ENCODE assay signal across 10 mouse cellular contexts in the genomic region with DNA sequence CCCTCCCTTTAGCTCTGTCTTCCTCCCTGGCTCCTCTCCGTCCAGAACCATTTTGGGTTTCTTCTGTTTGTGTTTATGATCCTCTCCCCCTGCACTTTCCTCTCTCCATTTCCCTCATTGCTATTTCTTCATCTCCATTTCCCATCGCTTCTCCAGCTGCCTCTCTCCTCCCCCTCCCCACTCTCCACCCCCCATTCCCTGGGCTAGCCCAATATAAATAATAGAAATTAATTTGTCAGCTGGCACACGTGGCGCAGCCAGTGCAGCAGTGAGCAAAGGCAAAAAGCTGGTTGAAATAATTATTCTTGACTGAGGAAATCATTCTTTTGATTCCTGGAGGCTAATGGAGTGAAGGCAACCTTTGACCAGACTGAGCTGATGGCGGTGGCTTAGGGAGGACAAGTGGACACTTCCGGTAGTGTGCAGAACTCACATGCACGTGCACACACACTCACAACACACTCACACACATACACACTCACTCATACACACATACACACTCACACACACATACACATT. TPM values are rescaled to one million over a fixed set of nuclear protein-coding genes. Genes with fewer than 3 reads are reported as not detected.
DNase-seq lines count a peak whose midpoint lies in the region; ATAC-seq and TF ChIP-seq lines count a peak whose summit lies in the region.
"Had no signal": no experiment of that assay in that cellular context is flagged by ENCODE, and none has a peak within 500 bp of the region (broad histone marks: within the 10 kb centered on the region; RNA-seq: fewer than 3 reads in every experiment).

Mdga1 (minus strand) TSS at position 51 of the 519 bp plus-strand sequence.

- DNase-seq in left cerebral cortex, adult 18-20 months (ENCODE audit: low spot score in 2 of 2), result no peak
- no peak for DNase-seq in left cerebral cortex, adult 11 months (ENCODE audit: low spot score)
- DNase-seq in MN1 (ENCODE audit: low spot score), result no peak
- no peak for DNase-seq in stomach, postnatal 0 days (ENCODE audit: low spot score)
- DNase-seq: retina, postnatal 1 day had no signal

- no peak for TF ChIP-seq CTCF in stomach, postnatal 0 days (IDR thresholded peaks at IDR 0.05; ENCODE audit: low read depth)

- peaks cover 11% of the 10 kb centered on the region for H3K4me1 ChIP-seq in forebrain, embryonic 15.5 days
- H3K4me1 ChIP-seq in forebrain, embryonic 13.5 days, result peaks cover 18% of the 10 kb centered on the region
- peaks cover 11% of the 10 kb centered on the region for H3K4me1 ChIP-seq in hindbrain, embryonic 16.5 days (ENCODE audit: control insufficient read depth, insufficient read depth, low read depth, low read length)
- peaks cover 7% of the 10 kb centered on the region for H3K4me1 ChIP-seq in midbrain, embryonic 16.5 days (ENCODE audit: control insufficient read depth, insufficient read depth, low read length)
- no peaks in the 10 kb centered on the region for H3K4me1 ChIP-seq in stomach, postnatal 0 days (replicated peaks; ENCODE audit: control insufficient read depth, insufficient read depth)

- no peak within 1 kb of the TSS for H3K4me3 ChIP-seq in forebrain, embryonic 15.5 days
- H3K4me3 ChIP-seq in forebrain, embryonic 13.5 days, result no peak within 1 kb of the TSS
- no peak within 1 kb of the TSS for H3K4me3 ChIP-seq in hindbrain, embryonic 16.5 days (ENCODE audit: low read length)
- H3K4me3 ChIP-seq in midbrain, embryonic 16.5 days (ENCODE audit: low read depth, low read length), result no peak within 1 kb of the TSS
- H3K4me3 ChIP-seq in stomach, postnatal 0 days (ENCODE audit: low read depth, low read length), result no peak within 1 kb of the TSS

- H3K9ac ChIP-seq in forebrain, embryonic 15.5 days (replicated peaks), result no peak within 1 kb of the TSS
- no peak within 1 kb of the TSS for H3K9ac ChIP-seq in forebrain, embryonic 13.5 days
- H3K9ac ChIP-seq in hindbrain, embryonic 16.5 days (ENCODE audit: low read depth, low read length), result no peak within 1 kb of the TSS
- H3K9ac ChIP-seq in midbrain, embryonic 16.5 days (ENCODE audit: low read depth, low read length), result no peak within 1 kb of the TSS
- H3K9ac ChIP-seq in stomach, postnatal 0 days (ENCODE audit: low read length), result no peak within 1 kb of the TSS

- no peaks in the 10 kb centered on the region for H3K36me3 ChIP-seq in forebrain, embryonic 15.5 days
- H3K36me3 ChIP-seq in forebrain, embryonic 13.5 days (ENCODE audit: poor library complexity, severe bottlenecking), result no peaks in the 10 kb centered on the region
- H3K36me3 ChIP-seq in hindbrain, embryonic 16.5 days (ENCODE audit: control insufficient read depth, insufficient read depth, low read length), result no peaks in the 10 kb centered on the region
- no peaks in the 10 kb centered on the region for H3K36me3 ChIP-seq in midbrain, embryonic 16.5 days (ENCODE audit: control insufficient read depth, insufficient read depth, low read length)
- no peaks in the 10 kb centered on the region for H3K36me3 ChIP-seq in stomach, postnatal 0 days (ENCODE audit: control insufficient read depth, insufficient read depth, low read length)

- H3K9me3 ChIP-seq in forebrain, embryonic 15.5 days, result no peaks in the 10 kb centered on the region
- no peaks in the 10 kb centered on the region for H3K9me3 ChIP-seq in forebrain, embryonic 13.5 days (replicated peaks)
- H3K9me3 ChIP-seq in hindbrain, embryonic 16.5 days (ENCODE audit: control insufficient read depth, low read length), result no peaks in the 10 kb centered on the region
- H3K9me3 ChIP-seq in midbrain, embryonic 16.5 days (replicated peaks; ENCODE audit: control insufficient read depth, low read length, poor library complexity, severe bottlenecking), result no peaks in the 10 kb centered on the region
- no peaks in the 10 kb centered on the region for H3K9me3 ChIP-seq in stomach, postnatal 0 days (ENCODE audit: control insufficient read depth, low read length)

- 62% methylated on average over 7 of the region's 7 CpGs for WGBS in forebrain, embryonic 15.5 days
- WGBS in forebrain, embryonic 13.5 days, result 73% methylated on average over 7 of the region's 7 CpGs
- WGBS in hindbrain, embryonic 16.5 days, result 51% methylated on average over 7 of the region's 7 CpGs
- WGBS in midbrain, embryonic 16.5 days, result 62% methylated on average over 7 of the region's 7 CpGs
- 66% methylated on average over 7 of the region's 7 CpGs for WGBS in stomach, postnatal 0 days

- no peak for TF ChIP-seq EP300 in stomach, postnatal 0 days (optimal IDR thresholded peaks at IDR 0.05)

- ATAC-seq in forebrain, embryonic 15.5 days (replicated peaks), result no peak
- no peak for ATAC-seq in forebrain, embryonic 13.5 days
- no peak for ATAC-seq in hindbrain, embryonic 16.5 days
- ATAC-seq in midbrain, embryonic 16.5 days, result no peak
- no peak for ATAC-seq in stomach, postnatal 0 days (ENCODE audit: low FRiP score, low TSS enrichment)

- no peak within 1 kb of the TSS for H3K4me2 ChIP-seq in forebrain, embryonic 15.5 days (replicated peaks)
- no peak within 1 kb of the TSS for H3K4me2 ChIP-seq in forebrain, embryonic 13.5 days
- H3K4me2 ChIP-seq in hindbrain, embryonic 16.5 days (ENCODE audit: low read length), result no peak within 1 kb of the TSS
- H3K4me2 ChIP-seq in midbrain, embryonic 16.5 days (ENCODE audit: low read length), result no peak within 1 kb of the TSS
- no peak within 1 kb of the TSS for H3K4me2 ChIP-seq in stomach, postnatal 0 days (replicated peaks; ENCODE audit: low read depth)
- H3K4me2 ChIP-seq: liver, embryonic 11.5 days had no signal

- no peak within 1 kb of the TSS for H3K27ac ChIP-seq in forebrain, embryonic 15.5 days (replicated peaks)
- no peak within 1 kb of the TSS for H3K27ac ChIP-seq in forebrain, embryonic 13.5 days
- no peak within 1 kb of the TSS for H3K27ac ChIP-seq in hindbrain, embryonic 16.5 days (ENCODE audit: low read depth, low read length)
- H3K27ac ChIP-seq in midbrain, embryonic 16.5 days (ENCODE audit: low read length), result no peak within 1 kb of the TSS
- H3K27ac ChIP-seq in stomach, postnatal 0 days (replicated peaks), result no peak within 1 kb of the TSS

- H3K27me3 ChIP-seq in forebrain, embryonic 15.5 days, result 0 out of 2 replicates have a peak, but pooled peaks cover 3% of the 10 kb centered on the region
- 0 out of 2 replicates have a peak, but pooled peaks cover 4% of the 10 kb centered on the region for H3K27me3 ChIP-seq in forebrain, embryonic 13.5 days
- H3K27me3 ChIP-seq in hindbrain, embryonic 16.5 days (replicated peaks; ENCODE audit: control insufficient read depth, insufficient read depth, low read length), result no peaks in the 10 kb centered on the region
- no peaks in the 10 kb centered on the region for H3K27me3 ChIP-seq in midbrain, embryonic 16.5 days (ENCODE audit: control insufficient read depth, insufficient read depth, low read depth, low read length)
- no peaks in the 10 kb centered on the region for H3K27me3 ChIP-seq in stomach, postnatal 0 days (ENCODE audit: control insufficient read depth, insufficient read depth, low read length)

RNA-seq across cellular contexts. Expression of gene Mdga1, which starts in this region (rescaled TPM):
- 11.3 and 13.4 TPM in 2 replicates for polyA plus RNA-seq in forebrain, embryonic 15.5 days (2015; fragmentation: Nextera tagmentation; extraction: Ambion mirVana)
- polyA plus RNA-seq in forebrain, embryonic 13.5 days (2015; fragmentation: Nextera tagmentation; extraction: Ambion mirVana), result 7.4 and 8.0 TPM in 2 replicates
- total RNA-seq in left cerebral cortex, adult 18-20 months (2021), result 10 to 100 TPM; 25.1 to 25.6 TPM
- polyA plus RNA-seq in hindbrain, embryonic 16.5 days (2015; fragmentation: Nextera tagmentation; extraction: Ambion mirVana), result 13.9 and 14.0 TPM in 2 replicates
- 14.3 and 14.7 TPM in 2 replicates for polyA plus RNA-seq in midbrain, embryonic 16.5 days (2015; fragmentation: Nextera tagmentation; extraction: Ambion mirVana)
- 2.1 and 2.7 TPM in 2 replicates for polyA plus RNA-seq in stomach, postnatal 0 days (2015; fragmentation: Nextera tagmentation; extraction: Ambion mirVana)
